Mouse (Mus musculus) midbrain, embryonic 15.5 days (tissue): ENCODE data around the gene Actr10. TPM values are rescaled to one million over a fixed set of nuclear protein-coding genes. Genes with fewer than 3 reads are reported as not detected.

ENCODE experiments used
- ATAC-seq: fragments of 200-750 bp; cut with Nextera tagmentation; replicated peaks from 2 replicates; pipeline ENCODE4 v1.8.0; 2017; ENCODE audit warnings: moderate TSS enrichment
- H3K27ac ChIP-seq: fragments of 300-500 bp; sonication (generic); 2 replicates; pipeline ENCODE4 v1.5.1; 2015; ENCODE audit warnings: mild to moderate bottlenecking, inconsistent platforms
- H3K27me3 ChIP-seq: fragments of 300-500 bp; sonication (generic); replicated peaks from 2 replicates; pipeline ENCODE4 v1.6.1; 2015; ENCODE audit warnings: inconsistent platforms
- H3K36me3 ChIP-seq: fragments of 300-500 bp; sonication (generic); replicated peaks from 2 replicates; pipeline ENCODE4 v1.6.1; 2015; ENCODE audit warnings: inconsistent platforms
- H3K4me1 ChIP-seq: fragments of 300-500 bp; sonication (generic); 2 replicates; pipeline ENCODE4 v1.6.1; 2015; ENCODE audit warnings: inconsistent platforms
- H3K4me2 ChIP-seq: fragments of 300-500 bp; sonication (generic); 2 replicates; pipeline ENCODE4 v1.6.1; 2015; ENCODE audit warnings: inconsistent platforms, mild to moderate bottlenecking, moderate library complexity
- H3K4me3 ChIP-seq: fragments of 300-500 bp; sonication (generic); 2 replicates; pipeline ENCODE4 v1.5.1; 2015; ENCODE audit warnings: mild to moderate bottlenecking, inconsistent platforms
- H3K9ac ChIP-seq: fragments of 300-500 bp; sonication (generic); 2 replicates; pipeline ENCODE4 v1.6.1; 2015; ENCODE audit warnings: mild to moderate bottlenecking, inconsistent platforms
- H3K9me3 ChIP-seq: fragments of 300-500 bp; sonication (generic); 2 replicates; pipeline ENCODE4 v1.6.1; 2016; ENCODE audit warnings: inconsistent platforms
- WGBS: fragments of 180-500 bp; shearing (Covaris S2); methylation state at CpG from one replicate; pipeline ENCODE4 v1.1.7; 2015; ENCODE audit warnings: mixed read lengths; 5-methylcytosine and 5-hydroxymethylcytosine counted together
- polyA plus RNA-seq: library from polyadenylated mRNA; unstranded; fragments of >200 nt; fragmentation: Nextera tagmentation; extraction: Ambion mirVana; gene quantifications from 2 replicates; pipeline ENCODE4 v1.2.1, GENCODE M21; 2015

Gene Actr10
- 180 and 195 TPM in 2 replicates for polyA plus RNA-seq

- Histone ChIP-seq H3K27ac (peak within 1 kb of the TSS; percentile 86), H3K4me1 (peaks cover 12% of the 10 kb centered on the region), H3K4me3 (peak within 1 kb of the TSS; percentile 83), H3K9ac (peak within 1 kb of the TSS; percentile 85), H3K4me2 (peak within 1 kb of the TSS; percentile 61), H3K36me3 (0 out of 2 replicates have a peak, but pooled peaks cover 6% of the 10 kb centered on the region), H3K9me3 (no peaks in the 10 kb centered on the region), H3K27me3 (no peaks in the 10 kb centered on the region)
- WGBS: 1% methylated on average over 56 of the region's 59 CpGs
- ATAC-seq: peak; percentile 99
Measured at GRCm38 (mm10) chr12:70937571-70938384, at the start of gene Actr10. Gene Actr10, plus strand, starts transcription at chr12:70937857.

GRCm38 (mm10) chr12:70890405-70890804, 47.3 kb upstream of the Actr10 start:
- Histone ChIP-seq H3K4me2 (no peak overlapping the region), H3K36me3 (no peaks in the 10 kb centered on the region; the same call in 1 of the 2 replicates), H3K9ac (no peak overlapping the region), H3K4me3 (no peak overlapping the region), H3K4me1 (no peaks in the 10 kb centered on the region), H3K27ac (no peak overlapping the region), H3K27me3 (no peaks in the 10 kb centered on the region), H3K9me3 (no peaks in the 10 kb centered on the region)
- WGBS: 50% methylated on average over 5 of the region's 5 CpGs
- no peak for ATAC-seq

- Histone ChIP-seq H3K9ac (no peak overlapping the region), H3K27me3 (no peaks in the 10 kb centered on the region), H3K4me2 (no peak overlapping the region), H3K9me3 (no peaks in the 10 kb centered on the region), H3K4me1 (no peaks in the 10 kb centered on the region), H3K36me3 (no peaks in the 10 kb centered on the region; the same call in 1 of the 2 replicates), H3K4me3 (no peak overlapping the region), H3K27ac (no peak overlapping the region)
- no peak for ATAC-seq
- 51% methylated on average over 8 of the region's 8 CpGs for WGBS
Measured at GRCm38 (mm10) chr12:70890874-70891470, 46.7 kb upstream of the Actr10 start.

GRCm38 (mm10) chr12:70895275-70895674, 42.4 kb upstream of the Actr10 start:
- 91% methylated on average over 7 of the region's 7 CpGs for WGBS
- Histone ChIP-seq H3K36me3 (no peaks in the 10 kb centered on the region; the same call in 1 of the 2 replicates), H3K27ac (no peak overlapping the region), H3K4me1 (no peaks in the 10 kb centered on the region), H3K9me3 (no peaks in the 10 kb centered on the region), H3K9ac (no peak overlapping the region), H3K4me3 (no peak overlapping the region), H3K27me3 (no peaks in the 10 kb centered on the region), H3K4me2 (no peak overlapping the region)
- ATAC-seq: no peak

GRCm38 (mm10) chr12:70896068-70896467, 41.6 kb upstream of the Actr10 start:
- Histone ChIP-seq H3K4me2 (no peak overlapping the region), H3K9ac (no peak overlapping the region), H3K9me3 (no peaks in the 10 kb centered on the region), H3K36me3 (no peaks in the 10 kb centered on the region), H3K27ac (no peak overlapping the region), H3K4me3 (no peak overlapping the region), H3K27me3 (no peaks in the 10 kb centered on the region), H3K4me1 (no peaks in the 10 kb centered on the region)
- 87% methylated on average over 10 of the region's 10 CpGs for WGBS
- no peak for ATAC-seq

- Histone ChIP-seq H3K36me3 (no peaks in the 10 kb centered on the region), H3K9ac (no peak overlapping the region), H3K9me3 (no peaks in the 10 kb centered on the region), H3K27ac (no peak overlapping the region), H3K4me2 (no peak overlapping the region), H3K4me1 (no peaks in the 10 kb centered on the region), H3K27me3 (no peaks in the 10 kb centered on the region), H3K4me3 (no peak overlapping the region)
- ATAC-seq: no peak
- 74% methylated on average over 8 of the region's 8 CpGs for WGBS
Measured at GRCm38 (mm10) chr12:70897434-70897833, 40.2 kb upstream of the Actr10 start.

- ATAC-seq: no peak
- no peak overlapping the region for H3K9ac ChIP-seq
- no peaks in the 10 kb centered on the region for H3K36me3 ChIP-seq
- no peak overlapping the region for H3K4me2 ChIP-seq
- no peaks in the 10 kb centered on the region for H3K9me3 ChIP-seq
- H3K27ac ChIP-seq: no peak overlapping the region
- 87% methylated on average over 8 of the region's 8 CpGs for WGBS
- H3K4me3 ChIP-seq: no peak overlapping the region
- no peaks in the 10 kb centered on the region for H3K27me3 ChIP-seq
- H3K4me1 ChIP-seq: no peaks in the 10 kb centered on the region
Measured at GRCm38 (mm10) chr12:70898450-70898849, 39.2 kb upstream of the Actr10 start.

GRCm38 (mm10) chr12:70904471-70904870, 33.2 kb upstream of the Actr10 start:
- Histone ChIP-seq H3K36me3 (no peaks in the 10 kb centered on the region), H3K27me3 (no peaks in the 10 kb centered on the region), H3K4me2 (no peak overlapping the region), H3K9ac (no peak overlapping the region), H3K4me3 (no peak overlapping the region), H3K9me3 (no peaks in the 10 kb centered on the region), H3K27ac (no peak overlapping the region), H3K4me1 (no peaks in the 10 kb centered on the region)
- no peak for ATAC-seq
- 91% methylated on average over 10 of the region's 10 CpGs for WGBS

- H3K27me3 ChIP-seq: no peaks in the 10 kb centered on the region
- peaks cover 8% of the 10 kb centered on the region; the same call in 1 of the 2 replicates for H3K4me1 ChIP-seq
- no peaks in the 10 kb centered on the region for H3K9me3 ChIP-seq
- no peak overlapping the region for H3K9ac ChIP-seq
- H3K4me2 ChIP-seq: no peak overlapping the region
- no peak overlapping the region for H3K4me3 ChIP-seq
- ATAC-seq: no peak
- no peak overlapping the region for H3K27ac ChIP-seq
- no peaks in the 10 kb centered on the region for H3K36me3 ChIP-seq
- 91% methylated on average over 9 of the region's 9 CpGs for WGBS
Measured at GRCm38 (mm10) chr12:70906867-70907266, 30.8 kb upstream of the Actr10 start.

- Histone ChIP-seq H3K36me3 (no peaks in the 10 kb centered on the region), H3K4me3 (no peak overlapping the region), H3K9me3 (no peaks in the 10 kb centered on the region), H3K9ac (no peak overlapping the region), H3K27ac (no peak overlapping the region), H3K27me3 (no peaks in the 10 kb centered on the region), H3K4me1 (peaks cover 12% of the 10 kb centered on the region; the same call in 1 of the 2 replicates), H3K4me2 (no peak overlapping the region)
- WGBS: 85% methylated on average over 11 of the region's 11 CpGs
- ATAC-seq: no peak
Measured at GRCm38 (mm10) chr12:70907651-70908050, 30.0 kb upstream of the Actr10 start.

GRCm38 (mm10) chr12:70908076-70908475, 29.6 kb upstream of the Actr10 start:
- no peak overlapping the region for H3K4me2 ChIP-seq
- H3K9ac ChIP-seq: no peak overlapping the region
- H3K4me3 ChIP-seq: no peak overlapping the region
- no peak for ATAC-seq
- 76% methylated on average over 4 of the region's 4 CpGs for WGBS
- peaks cover 12% of the 10 kb centered on the region; the same call in 1 of the 2 replicates for H3K4me1 ChIP-seq
- H3K36me3 ChIP-seq: no peaks in the 10 kb centered on the region
- no peaks in the 10 kb centered on the region for H3K9me3 ChIP-seq
- H3K27ac ChIP-seq: no peak overlapping the region
- no peaks in the 10 kb centered on the region for H3K27me3 ChIP-seq

GRCm38 (mm10) chr12:70910241-70910720, 27.4 kb upstream of the Actr10 start:
- 10% methylated on average over 9 of the region's 9 CpGs for WGBS
- Histone ChIP-seq H3K9me3 (no peaks in the 10 kb centered on the region), H3K4me2 (no peak overlapping the region), H3K36me3 (no peaks in the 10 kb centered on the region), H3K4me3 (no peak overlapping the region), H3K27ac (no peak overlapping the region), H3K4me1 (peaks cover 12% of the 10 kb centered on the region; the same call in 1 of the 2 replicates), H3K27me3 (no peaks in the 10 kb centered on the region), H3K9ac (no peak overlapping the region)
- peak; percentile 58 for ATAC-seq
